Mouse (Mus musculus) thymus, postnatal 4 days (tissue): ENCODE measurements around the gene Lrfn5.

ENCODE experiments used
- DNase-seq: peaks from one replicate; pipeline ENCODE4 v3.0.0; 2021

Gene Lrfn5

GRCm38 (mm10) chr12:61522829-61523370, at the start of gene Lrfn5:
Lrfn5 (plus strand) TSS chr12:61523150.
- DNase-seq: peak; percentile 15

DNA sequence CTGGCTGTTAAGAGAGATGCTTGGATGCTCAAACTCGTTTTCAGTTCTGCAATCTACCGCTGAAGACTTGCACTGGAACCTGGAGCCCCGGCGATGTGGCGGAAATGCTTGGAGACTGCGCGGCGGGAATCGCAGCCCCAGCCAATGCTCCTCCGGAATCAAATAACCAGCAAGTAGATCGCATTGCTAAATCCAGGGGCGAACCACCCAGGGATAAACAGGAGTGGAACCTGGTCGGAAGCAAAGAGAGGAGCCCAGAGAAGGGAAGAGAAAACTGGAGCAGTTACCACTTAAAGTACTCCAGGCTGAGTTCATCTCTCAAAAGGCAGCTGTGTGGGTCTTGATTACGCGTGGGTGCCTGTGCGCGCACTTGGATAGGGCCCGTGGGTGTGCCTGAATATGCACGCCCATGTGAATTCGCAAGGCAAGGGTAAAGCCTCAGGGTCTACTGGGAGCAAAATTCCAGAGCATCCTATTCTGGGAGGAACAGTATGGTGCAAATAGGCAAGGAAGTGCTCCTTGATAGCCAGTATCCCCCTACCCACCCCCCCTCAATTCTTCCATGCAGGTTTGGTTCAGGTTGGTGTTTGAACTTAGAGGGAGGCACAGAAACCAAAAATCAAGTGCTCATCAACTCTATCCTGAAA, 1.3 kb upstream of the Lrfn5 start:
- no peak for DNase-seq

- DNase-seq: no peak
Observed at GRCm38 (mm10) chr12:61522148-61522828, 662 bp upstream of the Lrfn5 start.

DNA sequence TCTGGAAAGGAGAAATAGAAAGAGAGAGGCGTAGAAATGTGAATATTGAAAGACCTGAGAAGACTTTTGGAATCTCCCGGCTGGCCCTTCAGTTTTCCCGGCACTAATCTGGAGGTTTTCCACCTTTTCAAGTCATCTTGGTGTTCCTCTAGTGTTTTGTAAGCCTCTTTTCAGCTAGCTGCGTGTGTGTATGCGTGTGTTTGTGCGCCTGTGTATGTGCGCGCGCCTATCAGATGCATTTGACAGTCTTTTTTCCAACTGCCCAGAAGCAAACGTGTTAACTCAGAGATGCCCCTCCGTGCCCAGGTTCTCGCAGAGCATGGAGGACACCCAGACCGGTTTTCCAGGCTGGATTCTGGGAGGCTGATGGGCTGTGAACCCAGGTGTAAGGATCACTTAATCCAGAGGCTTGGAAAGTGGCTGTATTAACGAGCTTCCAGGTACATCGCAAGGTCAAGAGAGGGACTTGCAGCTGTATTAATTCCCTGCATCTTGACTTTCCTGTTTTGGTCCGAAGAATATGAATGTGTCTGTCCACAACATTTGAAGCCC, 757 bp downstream of the Lrfn5 start:
- DNase-seq: no peak

GRCm38 (mm10) chr12:61524183-61524651, 1.3 kb downstream of the Lrfn5 start:
- no peak for DNase-seq

GRCm38 (mm10) chr12:61526199-61526598, 3.2 kb downstream of the Lrfn5 start:
- DNase-seq: no peak

DNA sequence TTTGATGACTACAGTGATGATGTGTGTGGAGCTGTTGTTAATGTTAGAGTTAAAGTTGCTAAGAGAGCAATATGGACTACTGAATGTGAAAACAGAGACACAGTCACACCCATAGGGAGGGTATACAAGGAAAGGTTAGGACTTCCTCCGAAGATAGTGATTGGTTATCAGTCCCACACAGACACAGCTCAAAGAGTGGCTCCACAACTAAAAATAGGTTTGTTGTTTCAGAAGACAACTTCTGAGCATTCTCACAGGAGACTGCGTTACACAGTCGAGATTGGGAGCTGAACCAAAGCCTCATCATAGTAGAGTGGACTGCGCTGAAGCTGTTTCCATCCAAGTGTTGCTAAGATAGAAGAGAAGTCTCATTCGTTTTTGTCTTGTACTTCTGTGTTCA, 57.0 kb downstream of the Lrfn5 start:
- no peak for DNase-seq

DNA sequence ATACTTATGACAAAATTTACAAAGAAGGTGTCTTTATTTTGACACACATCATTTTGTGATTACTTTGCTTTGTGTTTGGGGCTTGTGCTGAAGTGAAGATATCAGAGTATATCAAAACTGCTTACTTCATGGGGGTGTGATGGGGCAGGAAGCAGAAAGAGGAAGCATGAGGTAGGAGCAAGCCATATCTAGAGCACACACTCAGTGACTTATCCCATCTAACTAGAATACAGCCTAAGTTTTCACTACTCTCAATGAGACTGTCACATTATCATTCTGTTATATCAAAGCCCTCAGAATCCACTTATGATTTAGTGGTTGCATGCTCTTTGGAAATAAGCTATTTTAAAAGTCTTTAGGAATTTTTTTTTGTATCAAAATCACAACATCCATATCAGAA, 77.4 kb downstream of the Lrfn5 start:
- DNase-seq: no peak

GRCm38 (mm10) chr12:61607871-61608270, 84.9 kb downstream of the Lrfn5 start:
- no peak for DNase-seq

DNA sequence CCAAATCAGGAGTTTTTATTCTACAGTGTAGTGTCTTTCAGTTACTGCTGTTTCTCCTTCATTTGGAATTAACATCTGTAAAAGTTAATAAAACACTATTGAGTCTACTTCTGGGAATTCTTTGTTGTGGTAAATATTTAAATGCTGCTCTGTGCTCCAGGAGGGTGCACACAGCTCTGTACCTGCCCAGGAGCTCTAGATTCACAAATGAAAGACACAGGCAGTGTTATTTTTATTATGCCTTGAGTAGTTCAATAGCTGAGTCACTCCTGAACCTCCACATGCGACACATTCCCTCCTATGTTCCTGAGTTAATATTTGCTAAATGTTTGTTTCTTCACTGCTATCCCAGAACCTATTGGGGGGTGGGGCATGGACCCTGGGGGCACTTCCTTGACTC, 87.1 kb downstream of the Lrfn5 start:
- DNase-seq: no peak

DNA sequence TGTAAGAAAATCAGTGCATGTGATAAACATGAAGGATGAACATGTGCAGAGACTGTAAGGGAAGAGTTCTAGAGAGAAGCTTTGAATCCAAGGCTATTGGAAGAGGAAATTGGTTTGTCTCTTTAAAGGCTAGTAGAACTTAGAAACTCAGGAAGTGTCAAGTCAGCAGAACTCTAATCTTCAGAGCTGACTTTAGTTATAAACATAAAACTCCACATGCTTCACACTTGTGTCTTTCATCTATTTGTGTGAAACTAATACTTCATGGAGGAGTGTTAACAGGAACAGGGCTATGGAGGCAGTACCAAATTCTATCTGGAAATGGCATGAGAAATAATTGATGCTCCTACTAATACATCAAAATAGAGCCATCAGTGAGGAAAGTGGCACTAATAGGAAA, 101.6 kb downstream of the Lrfn5 start:
- DNase-seq: no peak

- no peak for DNase-seq
Observed at GRCm38 (mm10) chr12:61654380-61654779, 131.4 kb downstream of the Lrfn5 start.

DNA sequence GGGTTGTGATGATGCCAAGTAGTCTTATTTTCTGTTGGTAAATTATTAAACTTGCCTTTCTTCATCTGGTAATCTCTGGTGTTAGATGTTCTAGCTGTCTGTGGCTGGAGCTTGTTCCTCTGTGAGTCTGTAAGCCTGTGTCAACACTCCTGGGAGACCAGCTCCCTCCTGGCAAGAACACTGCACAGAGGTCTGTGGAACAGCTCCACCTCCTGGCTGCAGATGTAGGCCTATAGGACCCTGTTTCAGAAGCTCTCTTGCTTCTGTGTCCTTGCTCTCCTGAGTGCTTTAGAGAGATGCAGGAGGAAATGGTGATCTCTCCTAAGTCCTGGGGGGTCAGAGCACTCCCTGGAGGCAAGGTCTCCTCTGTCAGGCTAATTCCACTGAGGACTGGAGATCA, 200.2 kb downstream of the Lrfn5 start:
- DNase-seq: no peak

DNA sequence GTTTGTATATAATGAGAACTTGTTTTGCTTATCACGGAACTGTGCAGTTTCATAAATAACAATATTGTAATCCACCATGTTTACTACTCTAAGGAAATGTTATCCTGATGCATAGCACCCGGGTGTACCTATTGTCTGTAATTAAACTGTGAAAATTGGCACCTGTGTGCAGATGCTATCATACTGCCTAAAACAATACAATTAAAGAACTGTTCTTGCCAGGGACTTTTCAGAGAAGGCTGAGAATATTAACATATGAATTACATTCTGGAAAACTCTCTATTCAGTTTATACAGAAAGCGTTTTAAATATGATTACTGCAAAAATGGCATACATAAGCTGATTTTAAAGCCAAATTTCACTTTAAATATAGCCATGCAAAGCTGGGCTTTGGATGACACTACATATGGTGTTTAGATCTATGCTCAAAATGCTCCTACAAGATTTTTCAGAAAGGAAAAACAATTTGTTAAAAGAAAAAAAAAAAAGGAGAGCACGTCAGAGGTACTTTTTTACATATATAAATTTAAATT, 284.2 kb downstream of the Lrfn5 start:
- DNase-seq: no peak

DNA sequence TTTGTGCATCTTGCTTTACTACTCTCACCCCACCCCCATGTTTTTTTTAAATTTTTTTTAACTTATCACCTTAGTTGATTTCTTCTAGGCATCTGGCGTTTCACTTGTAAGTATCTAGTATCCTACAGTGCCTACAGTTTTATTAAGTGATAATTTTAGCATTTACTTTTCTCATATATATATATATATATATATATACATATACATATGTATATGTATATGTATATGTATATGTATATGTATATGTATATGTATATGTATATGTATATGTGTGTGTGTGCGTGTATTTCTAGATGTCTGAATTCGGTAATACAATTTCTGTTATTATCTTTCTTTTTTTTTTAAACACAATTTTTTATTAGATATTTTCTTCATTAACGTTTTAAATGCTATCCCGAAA, 300.7 kb downstream of the Lrfn5 start:
- DNase-seq: no peak

DNA sequence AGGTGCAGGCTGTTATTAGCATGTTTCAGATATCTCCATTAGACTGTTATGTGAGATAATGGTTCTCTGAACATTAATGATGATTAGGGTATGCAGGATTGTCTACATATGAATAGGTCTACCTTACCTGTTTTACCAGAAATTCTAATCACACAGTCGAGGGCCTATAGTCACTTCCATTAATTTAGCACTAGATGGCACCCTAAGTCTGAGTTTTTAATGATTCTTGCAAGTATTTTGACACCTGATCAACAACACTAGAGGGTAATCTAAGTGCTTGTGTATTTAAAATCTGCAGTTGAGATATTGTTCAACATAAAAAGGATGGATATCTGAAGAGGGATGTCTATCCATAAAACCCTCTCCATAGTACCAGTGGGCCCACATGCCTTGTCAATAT, 303.4 kb downstream of the Lrfn5 start:
- DNase-seq: no peak

GRCm38 (mm10) chr12:61842599-61843291, 319.8 kb downstream of the Lrfn5 start:
- no peak for DNase-seq

GRCm38 (mm10) chr12:61854183-61854582, 331.2 kb downstream of the Lrfn5 start:
- DNase-seq: no peak
